Mouse (Mus musculus) large intestine, adult 2 months (tissue): ENCODE results near the gene Mrtfa. TPM values are rescaled to one million over a fixed set of nuclear protein-coding genes. Genes with fewer than 3 reads are reported as not detected.

ENCODE experiments used
- DNase-seq: peaks from one replicate; pipeline ENCODE4 v3.0.0-alpha.2; 2012; ENCODE audit warnings: low read depth, low spot score
- WGBS: fragments of 180-500 bp; shearing (Covaris S2); methylation state at CpG from one replicate; pipeline ENCODE4 v1.1.7; 2018; 5-methylcytosine and 5-hydroxymethylcytosine counted together
- polyA plus RNA-seq: library from polyadenylated mRNA; depleted of rRNA; stranded (reverse); fragments of >200 nt; gene quantifications from 2 replicates; pipeline ENCODE4 v1.2.3, GENCODE M21; 2012

Mrtfa gene
- polyA plus RNA-seq, 1 experiment, result 18.9 TPM

GRCm38 (mm10) chr15:81161571-81161970 is 29.0 kb downstream of the Mrtfa start:
- no peak for DNase-seq
- 63% methylated on average over 3 of the region's 3 CpGs for WGBS

GRCm38 (mm10) chr15:81160677-81161076 is 29.9 kb downstream of the Mrtfa start:
- DNase-seq, result no peak
- 90% methylated on average over 4 of the region's 4 CpGs for WGBS

- no peak for DNase-seq
- 76% methylated on average over 7 of the region's 7 CpGs for WGBS
These were observed 31.3 kb downstream of the Mrtfa start for GRCm38 (mm10) chr15:81159212-81159611.

DNA sequence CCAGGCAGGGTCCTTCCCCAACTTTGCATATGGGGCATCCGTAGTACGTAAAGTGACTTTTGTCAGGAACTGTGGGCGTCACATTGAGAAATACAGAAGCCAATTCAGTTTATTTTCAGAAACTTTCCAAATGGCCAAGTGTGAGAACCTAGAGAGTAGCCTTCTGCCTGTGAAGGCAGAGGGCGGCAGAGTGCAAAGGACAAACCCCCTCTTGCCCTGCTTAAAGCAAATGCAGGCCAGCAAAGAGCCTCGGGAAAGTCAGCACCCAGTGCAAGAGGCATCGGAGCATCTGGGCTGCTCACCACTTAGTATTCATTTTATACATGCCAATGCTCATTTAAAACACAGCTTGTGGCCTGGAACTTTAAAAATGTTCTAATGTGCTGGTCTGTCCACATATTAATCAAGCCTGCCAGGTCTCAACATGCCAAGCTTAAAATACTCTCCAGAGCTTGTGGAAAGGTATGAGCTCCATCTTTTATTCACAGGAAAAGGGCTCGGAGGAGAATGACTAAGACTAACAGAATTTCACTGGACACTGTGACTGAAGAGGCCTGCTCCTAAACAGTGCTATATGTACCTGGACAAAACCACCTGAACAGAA is 31.9 kb downstream of the Mrtfa start:
- WGBS, result 82% methylated on average over 7 of the region's 7 CpGs
- no peak for DNase-seq

GRCm38 (mm10) chr15:81156453-81156852 is 34.1 kb downstream of the Mrtfa start:
- DNase-seq, result no peak
- WGBS, result 89% methylated on average over 2 of the region's 2 CpGs

DNA sequence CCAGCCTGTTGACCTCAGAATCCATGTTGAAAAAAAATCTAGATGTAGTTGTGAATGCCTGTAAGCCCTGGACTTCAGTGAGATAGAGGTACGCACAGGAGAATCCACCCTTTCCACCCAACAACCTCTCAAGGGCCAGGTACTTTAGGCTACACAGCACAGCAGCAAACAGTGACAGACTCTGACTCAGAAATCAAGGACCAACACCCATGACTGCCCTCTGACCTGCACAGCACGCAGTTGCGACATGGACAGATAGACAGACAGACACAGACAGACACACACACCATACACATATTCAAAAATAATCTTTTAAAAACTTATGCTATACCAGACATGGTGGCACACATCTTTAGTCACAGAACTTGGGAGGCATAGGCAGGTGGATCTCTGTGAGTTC is 34.7 kb downstream of the Mrtfa start:
- WGBS, result 67% methylated on average over 3 of the region's 3 CpGs

GRCm38 (mm10) chr15:81154846-81155624 is 35.5 kb downstream of the Mrtfa start:
- no peak for DNase-seq
- WGBS, result 36% methylated on average over 2 of the region's 2 CpGs

More for the DNA sequence above, 34.7 kb downstream of the Mrtfa start:
- no peak for DNase-seq

- DNase-seq, result no peak
- WGBS, result 58% methylated on average over 11 of the region's 11 CpGs
These were observed 48.5 kb downstream of the Mrtfa start for GRCm38 (mm10) chr15:81141956-81142576.

- 35% methylated on average over 5 of the region's 5 CpGs for WGBS
- DNase-seq, result peak; percentile 85
These were observed 50.6 kb downstream of the Mrtfa start for GRCm38 (mm10) chr15:81140004-81140403.

GRCm38 (mm10) chr15:81137298-81137697 is 53.3 kb downstream of the Mrtfa start:
- 54% methylated on average over 6 of the region's 6 CpGs for WGBS
- DNase-seq, result no peak

DNA sequence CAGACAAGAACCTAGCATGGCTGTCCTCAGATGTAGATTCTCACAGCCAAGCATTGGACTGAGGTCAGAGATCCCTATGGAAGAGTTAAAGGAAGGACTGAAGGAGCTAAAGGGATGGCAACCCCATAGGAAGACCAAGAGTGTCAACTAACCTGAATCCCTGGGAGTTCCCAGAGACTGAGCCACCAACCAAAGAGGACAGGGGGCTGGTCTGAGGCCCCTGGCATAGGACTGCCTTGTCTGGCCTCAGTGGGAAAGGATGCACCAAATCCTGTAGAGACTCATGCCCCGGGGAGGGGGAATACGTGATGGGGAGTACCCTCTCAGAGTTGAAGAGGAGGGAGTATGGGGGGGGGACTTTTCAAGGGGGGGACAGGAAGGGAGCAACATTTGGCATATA is 56.8 kb downstream of the Mrtfa start:
- 94% methylated on average over 2 of the region's 2 CpGs for WGBS
- DNase-seq, result no peak

DNA sequence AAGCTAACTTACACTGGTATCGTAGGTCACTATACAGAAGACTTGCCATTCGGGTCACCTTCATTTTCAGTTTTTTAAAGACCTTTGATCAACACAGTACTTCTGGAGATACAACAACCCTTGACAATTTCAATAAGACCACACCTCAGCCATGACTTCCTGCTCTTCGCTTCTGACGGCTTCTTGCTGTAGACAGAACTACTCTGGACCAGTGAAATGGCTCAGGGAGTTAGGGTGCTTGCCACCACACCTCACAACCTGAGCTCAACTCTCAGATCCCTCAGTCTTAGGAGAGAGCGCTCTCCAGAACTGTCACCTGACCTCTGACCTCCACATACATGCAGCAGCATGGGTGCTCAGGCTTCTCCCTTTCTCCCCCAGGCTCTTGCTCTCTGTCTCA is 59.4 kb downstream of the Mrtfa start:
- 52% methylated on average over 5 of the region's 5 CpGs for WGBS
- no peak for DNase-seq

GRCm38 (mm10) chr15:81129970-81130369 is 60.6 kb downstream of the Mrtfa start:
- 87% methylated on average over 8 of the region's 8 CpGs for WGBS
- no peak for DNase-seq

DNA sequence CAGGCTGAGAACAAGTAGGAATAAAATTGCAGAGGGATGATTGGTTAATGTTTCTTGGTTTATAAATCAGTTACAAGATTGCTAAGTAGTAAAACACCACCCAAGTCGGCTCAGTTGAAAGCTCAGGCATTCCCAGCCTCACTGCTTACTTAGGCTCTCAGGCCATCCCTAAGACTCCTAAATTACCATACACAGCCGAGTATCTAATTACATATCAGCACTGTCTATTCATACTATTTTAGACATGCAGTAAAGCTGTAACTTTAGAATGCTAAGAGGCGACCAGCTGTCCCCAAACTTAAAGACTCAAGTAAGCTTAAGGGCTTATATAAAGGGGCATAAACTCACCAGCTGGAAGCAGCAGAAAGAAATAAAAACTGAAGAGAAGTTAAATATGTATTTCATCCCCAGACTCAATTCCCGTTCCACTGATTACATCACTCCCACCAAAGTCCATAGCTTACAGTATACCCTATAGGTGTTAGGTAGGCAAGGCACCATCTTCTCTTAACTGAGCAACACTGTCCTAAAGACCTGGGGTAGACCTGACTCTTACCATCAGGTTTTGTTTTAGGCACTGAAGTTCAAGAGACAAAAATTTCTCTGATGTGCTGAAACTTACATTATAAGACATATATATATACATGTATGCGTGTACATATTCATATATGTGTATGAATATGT is 62.3 kb downstream of the Mrtfa start:
- WGBS, result 29% methylated on average over 5 of the region's 5 CpGs
- peak; percentile 52 for DNase-seq

- DNase-seq, result no peak
- 96% methylated on average over 2 of the region's 2 CpGs for WGBS
These were observed 66.3 kb downstream of the Mrtfa start for GRCm38 (mm10) chr15:81124282-81124681.

GRCm38 (mm10) chr15:81123122-81123521 is 67.4 kb downstream of the Mrtfa start:
- WGBS, result 70% methylated on average over 5 of the region's 5 CpGs
- DNase-seq, result no peak

DNA sequence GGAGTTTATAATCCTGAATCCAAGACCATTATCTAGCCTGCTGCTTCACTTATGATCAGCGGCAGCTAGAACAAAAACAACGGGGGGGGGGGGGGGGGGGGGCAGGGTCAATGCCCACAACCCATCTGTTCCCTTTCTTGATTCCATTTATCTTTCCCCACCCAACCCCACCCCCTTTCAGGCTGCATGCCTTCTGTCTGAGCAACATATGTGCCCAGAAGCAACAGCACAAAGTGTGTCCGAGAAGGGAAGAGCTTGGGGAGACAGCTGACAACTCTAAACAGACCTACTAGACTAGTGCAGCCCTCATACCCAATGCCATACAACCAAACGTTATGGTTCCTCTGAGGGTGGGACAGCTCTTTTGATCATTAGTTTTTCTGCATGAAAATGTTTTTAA is 68.0 kb downstream of the Mrtfa start:
- WGBS, result 37% methylated on average over 3 of the region's 4 CpGs
- no peak for DNase-seq

- no peak for DNase-seq
- 55% methylated on average over 2 of the region's 2 CpGs for WGBS
These were observed 68.5 kb downstream of the Mrtfa start for GRCm38 (mm10) chr15:81122078-81122477.

DNA sequence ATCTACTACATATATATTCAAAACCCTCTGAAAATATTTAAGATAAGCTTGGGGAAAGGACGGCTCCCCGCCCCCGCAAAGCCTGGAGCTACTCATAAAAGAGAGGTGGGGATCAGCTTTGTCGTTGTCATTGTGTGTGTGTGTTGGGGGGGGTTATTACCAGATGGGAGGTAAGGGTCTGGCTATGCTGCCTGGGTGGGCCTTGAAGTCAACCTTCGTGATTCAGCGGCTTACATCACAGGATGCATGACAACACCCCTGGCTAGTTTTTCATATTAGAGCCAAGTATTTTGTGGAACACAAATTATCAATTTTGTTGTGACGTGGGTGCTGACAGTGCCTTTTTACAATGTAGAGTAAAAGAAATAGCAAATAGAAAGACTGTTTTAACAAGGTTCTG is 69.6 kb downstream of the Mrtfa start:
- no peak for DNase-seq
- 83% methylated on average over 7 of the region's 7 CpGs for WGBS

DNA sequence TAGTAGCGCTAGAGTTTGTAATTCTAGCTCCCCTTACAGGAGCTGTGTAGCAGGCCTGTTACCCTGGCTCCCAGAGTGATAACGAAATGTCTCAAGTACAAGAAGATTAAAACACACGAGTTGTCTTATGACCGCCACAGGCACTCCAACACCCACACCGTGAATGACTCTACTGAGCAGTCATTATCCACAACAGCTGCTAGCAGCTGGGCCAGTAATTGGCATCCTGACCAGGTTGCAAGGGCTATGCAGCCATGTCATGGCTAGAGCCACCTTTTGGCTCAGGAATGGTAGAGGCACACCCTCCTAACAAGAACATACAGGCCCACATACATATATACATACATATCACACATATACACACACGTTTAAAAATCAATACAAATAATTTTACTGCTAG is 70.4 kb downstream of the Mrtfa start:
- DNase-seq, result no peak

More for the DNA sequence above, 70.4 kb downstream of the Mrtfa start:
- WGBS, result 60% methylated on average over 6 of the region's 6 CpGs
